In the genomic region with DNA sequence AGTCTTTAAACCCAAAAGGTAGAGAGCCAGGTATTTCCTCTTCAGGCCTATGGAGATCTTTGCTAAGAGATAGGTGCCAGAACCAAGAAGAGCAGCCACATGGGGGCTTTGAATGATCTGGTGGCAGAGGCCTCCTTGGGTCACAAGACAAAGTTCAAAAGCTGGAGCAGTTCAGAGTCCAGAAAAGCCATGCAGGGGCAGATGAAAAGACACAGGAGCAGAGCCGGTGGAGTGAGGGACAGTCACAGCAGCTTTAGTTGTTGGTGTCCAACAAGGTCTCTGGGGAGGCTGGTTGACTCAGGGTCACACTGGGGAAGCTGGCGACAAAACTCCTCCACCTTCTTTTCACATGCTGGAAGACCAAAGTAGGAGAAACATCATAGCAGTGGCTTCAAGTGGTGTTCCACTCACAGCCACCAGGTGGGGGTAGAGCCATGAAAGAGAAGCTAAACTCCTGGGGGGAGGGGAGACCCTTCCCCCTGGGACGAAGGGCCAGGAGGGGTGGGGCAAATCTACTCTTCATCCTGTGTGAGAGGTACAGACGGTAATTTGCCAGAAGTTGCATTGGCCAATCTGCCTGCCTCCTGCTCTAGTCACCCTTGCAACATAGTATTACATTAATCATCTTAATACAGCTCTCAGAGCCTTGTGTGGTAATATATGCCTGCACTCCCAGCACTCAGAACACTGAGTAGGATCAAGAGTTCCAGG, we compare ENCODE assay signal across 8 mouse cellular contexts. TPM values are rescaled to one million over a fixed set of nuclear protein-coding genes. Genes with fewer than 3 reads are reported as not detected.
DNase-seq lines count a peak whose midpoint lies in the region; ATAC-seq lines count a peak whose summit lies in the region.

No protein-coding gene starts in this region.

- H3K27me3 ChIP-seq in forebrain, embryonic 13.5 days: no peaks in the 10 kb centered on the region

- H3K27ac ChIP-seq in forebrain, embryonic 13.5 days: no peak overlapping the region

- H3K4me2 ChIP-seq in forebrain, embryonic 13.5 days: 0 out of 2 replicates have a peak overlapping the region, but pooled peaks have one; percentile 6

- H3K4me3 ChIP-seq in forebrain, embryonic 13.5 days: no peak overlapping the region

- H3K4me1 ChIP-seq in forebrain, embryonic 13.5 days: peaks cover 4% of the 10 kb centered on the region

- no peaks in the 10 kb centered on the region for H3K9me3 ChIP-seq in forebrain, embryonic 13.5 days (replicated peaks)

- no peaks in the 10 kb centered on the region for H3K36me3 ChIP-seq in forebrain, embryonic 13.5 days (ENCODE audit: poor library complexity, severe bottlenecking)

- 5% methylated on average over 4 of the region's 4 CpGs for WGBS in forebrain, embryonic 13.5 days

- no peak overlapping the region; the same call in 1 of the 2 replicates for H3K9ac ChIP-seq in forebrain, embryonic 13.5 days

- ATAC-seq in forebrain, embryonic 13.5 days: peak; percentile 36; the same call in 1 of the 2 replicates
- peak; percentile 62 to 79 for ATAC-seq in hematopoietic stem cell, adult 5-6 weeks (replicated peaks in 1 of 2; ENCODE audit: insufficient read depth in 1 of 2, low FRiP score in 2 of 2, low TSS enrichment in 1 of 2, low read depth in 1 of 2, poor library complexity in 2 of 2, severe bottlenecking in 2 of 2)

- peak; percentile 69 for DNase-seq in MN1 (ENCODE audit: low spot score)
- DNase-seq in cerebellum, adult 11-12 months: peak; percentile 68
- DNase-seq in layer of hippocampus, adult 9-10 months (ENCODE audit: low spot score): peak; percentile 67
- DNase-seq in lung, postnatal 10 days: peak; percentile 87
- peak; percentile 90 for DNase-seq in retina, postnatal 1 day
- peak; percentile 49 for DNase-seq in urinary bladder, adult 2 months (ENCODE audit: low spot score)

RNA-seq across cellular contexts. Expression of a gene that starts 1.0 kb away (rescaled TPM):
- polyA plus RNA-seq in forebrain, embryonic 13.5 days (2015; fragmentation: Nextera tagmentation; extraction: Ambion mirVana): not detected in 2 replicates
- total RNA-seq in hematopoietic stem cell, adult 5-6 weeks (2017): not detected in 2 replicates
- 0.25 and 0.66 TPM in 2 replicates for polyA plus RNA-seq in urinary bladder, adult 2 months (2012; rRNA removed)

RNA-seq across cellular contexts. Expression of a gene that starts 12.9 kb away (rescaled TPM):
- polyA plus RNA-seq in forebrain, embryonic 13.5 days (2015; fragmentation: Nextera tagmentation; extraction: Ambion mirVana): 15.9 and 17.3 TPM in 2 replicates
- 1.2 TPM in 2 replicates for total RNA-seq in hematopoietic stem cell, adult 5-6 weeks (2017)
- 22.0 and 22.3 TPM in 2 replicates for polyA plus RNA-seq in urinary bladder, adult 2 months (2012; rRNA removed)

RNA-seq across cellular contexts. Expression of a gene that starts 20.2 kb away (rescaled TPM):
- polyA plus RNA-seq in forebrain, embryonic 13.5 days (2015; fragmentation: Nextera tagmentation; extraction: Ambion mirVana): 1.0 and 1.3 TPM in 2 replicates
- not detected in 2 replicates for total RNA-seq in hematopoietic stem cell, adult 5-6 weeks (2017)
- polyA plus RNA-seq in urinary bladder, adult 2 months (2012; rRNA removed): 0.27 and 0.70 TPM in 2 replicates

RNA-seq across cellular contexts. Expression of a gene that starts 58.2 kb away (rescaled TPM):
- 5.5 and 6.6 TPM in 2 replicates for polyA plus RNA-seq in forebrain, embryonic 13.5 days (2015; fragmentation: Nextera tagmentation; extraction: Ambion mirVana)
- total RNA-seq in hematopoietic stem cell, adult 5-6 weeks (2017): 2.4 and 2.7 TPM in 2 replicates
- polyA plus RNA-seq in urinary bladder, adult 2 months (2012; rRNA removed): 15.0 and 18.7 TPM in 2 replicates
